Mouse (Mus musculus): ENCODE measurements around the gene Rasgef1a. TPM values are rescaled to one million over a fixed set of nuclear protein-coding genes. Genes with fewer than 3 reads are reported as not detected.

Rasgef1a gene
- polyA plus RNA-seq, 1 experiment from 2014 or later = 0.19 TPM

GRCm38 (mm10) chr6:117991928-117992327, 19.3 kb upstream of the Rasgef1a start:
- Histone ChIP-seq H3K27ac (replicated peaks in 1 of 2; ENCODE audit: control insufficient read depth in 1 of 2, insufficient read depth in 1 of 2, low read depth in 2 of 2, low read length in 2 of 2) (no peak overlapping the region), H3K4me1 (ENCODE audit: control insufficient read depth in 2 of 2, insufficient read depth in 2 of 2, low read length in 2 of 2) (no peaks in the 10 kb centered on the region), H3K9me3 (ENCODE audit: control insufficient read depth, low read length) (no peaks in the 10 kb centered on the region), H3K27me3 (ENCODE audit: control insufficient read depth, insufficient read depth, low read length) (peaks cover 15% of the 10 kb centered on the region), H3K4me3 (ENCODE audit: control insufficient read depth in 1 of 2, insufficient read depth in 1 of 2, low read depth in 1 of 2, low read length in 2 of 2) (no peak overlapping the region), H3K36me3 (ENCODE audit: control insufficient read depth, insufficient read depth, low read length) (no peaks in the 10 kb centered on the region), H3K4me2 (ENCODE audit: low read length) (no peak overlapping the region), H3K9ac (ENCODE audit: low read length) (no peak overlapping the region)
- WGBS = 63% methylated on average over 8 of the region's 8 CpGs
- no peak for ATAC-seq (ENCODE audit: insufficient number of reproducible peaks, insufficient read depth, low FRiP score, low read depth)

DNA sequence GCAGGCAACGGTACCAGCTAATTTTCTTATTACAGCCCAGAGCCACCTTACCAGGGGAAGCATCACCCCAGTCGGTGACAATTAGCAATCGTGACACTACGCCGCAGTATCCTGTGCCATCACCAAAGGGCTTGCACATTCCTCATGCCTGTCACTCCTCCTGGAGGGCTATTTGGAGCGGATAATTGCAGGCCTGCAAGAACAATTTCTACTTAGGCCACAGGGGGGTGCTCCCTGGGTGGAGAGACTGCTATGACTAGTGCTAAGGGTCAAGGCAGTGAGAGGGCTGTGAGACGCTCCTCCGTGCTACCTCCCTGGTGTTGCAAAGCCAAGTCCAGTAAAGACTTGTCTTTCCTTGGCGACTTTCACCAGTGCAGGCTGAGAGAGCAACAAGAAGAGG, 16.1 kb upstream of the Rasgef1a start:
- peaks cover 16% of the 10 kb centered on the region for H3K27me3 ChIP-seq (ENCODE audit: control insufficient read depth, insufficient read depth, low read length)
- no peak for ATAC-seq (ENCODE audit: insufficient number of reproducible peaks, insufficient read depth, low FRiP score, low read depth)

DNA sequence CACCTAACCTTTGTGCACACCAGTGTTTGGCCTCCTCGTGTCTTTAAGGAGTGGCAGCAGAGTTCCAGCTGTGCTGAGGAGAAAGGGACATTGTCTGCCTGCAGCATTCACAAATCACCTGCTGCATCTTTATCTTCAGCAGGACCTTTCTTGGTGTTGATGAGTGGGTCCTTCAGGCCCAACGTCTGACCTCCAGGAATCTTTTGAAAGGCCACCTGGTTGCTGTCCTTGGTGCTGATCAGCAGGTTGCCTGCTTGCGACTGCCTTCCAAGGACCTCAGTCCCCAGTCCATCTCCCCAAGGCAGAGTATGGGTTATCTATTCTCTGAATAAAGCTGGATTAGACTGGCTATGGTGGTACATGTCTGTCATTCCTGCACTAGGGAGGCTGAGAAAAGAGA, 10.0 kb upstream of the Rasgef1a start:
- H3K27me3 ChIP-seq (ENCODE audit: control insufficient read depth, insufficient read depth, low read length) = peaks cover 11% of the 10 kb centered on the region
- H3K36me3 ChIP-seq (ENCODE audit: control insufficient read depth, insufficient read depth, low read length) = no peaks in the 10 kb centered on the region
- H3K9me3 ChIP-seq (ENCODE audit: control insufficient read depth, low read length) = no peaks in the 10 kb centered on the region
- H3K4me3 ChIP-seq (ENCODE audit: control insufficient read depth in 1 of 2, insufficient read depth in 1 of 2, low read depth in 1 of 2, low read length in 2 of 2) = no peak overlapping the region
- H3K4me1 ChIP-seq (ENCODE audit: control insufficient read depth in 2 of 2, insufficient read depth in 2 of 2, low read length in 2 of 2) = no peaks in the 10 kb centered on the region
- H3K27ac ChIP-seq (replicated peaks in 1 of 2; ENCODE audit: control insufficient read depth in 1 of 2, insufficient read depth in 1 of 2, low read depth in 2 of 2, low read length in 2 of 2) = no peak overlapping the region
- ATAC-seq (ENCODE audit: insufficient number of reproducible peaks, insufficient read depth, low FRiP score, low read depth) = no peak
- H3K9ac ChIP-seq (ENCODE audit: low read length) = no peak overlapping the region
- H3K4me2 ChIP-seq (ENCODE audit: low read length) = no peak overlapping the region
- 25% methylated on average over 3 of the region's 3 CpGs for WGBS

More for the DNA sequence above, 16.1 kb upstream of the Rasgef1a start:
- 41% methylated on average over 9 of the region's 9 CpGs for WGBS
- Histone ChIP-seq H3K9ac (ENCODE audit: low read length) (no peak overlapping the region), H3K27ac (replicated peaks in 1 of 2; ENCODE audit: control insufficient read depth in 1 of 2, insufficient read depth in 1 of 2, low read depth in 2 of 2, low read length in 2 of 2) (no peak overlapping the region), H3K9me3 (ENCODE audit: control insufficient read depth, low read length) (no peaks in the 10 kb centered on the region), H3K4me1 (ENCODE audit: control insufficient read depth in 2 of 2, insufficient read depth in 2 of 2, low read length in 2 of 2) (no peaks in the 10 kb centered on the region), H3K36me3 (ENCODE audit: control insufficient read depth, insufficient read depth, low read length) (no peaks in the 10 kb centered on the region), H3K4me2 (ENCODE audit: low read length) (no peak overlapping the region), H3K4me3 (ENCODE audit: control insufficient read depth in 1 of 2, insufficient read depth in 1 of 2, low read depth in 1 of 2, low read length in 2 of 2) (no peak overlapping the region)

- no peak overlapping the region for H3K9ac ChIP-seq (ENCODE audit: low read length)
- no peaks in the 10 kb centered on the region for H3K9me3 ChIP-seq (ENCODE audit: control insufficient read depth, low read length)
- H3K27ac ChIP-seq (replicated peaks in 1 of 2; ENCODE audit: control insufficient read depth in 1 of 2, insufficient read depth in 1 of 2, low read depth in 2 of 2, low read length in 2 of 2) = no peak overlapping the region
- no peaks in the 10 kb centered on the region for H3K36me3 ChIP-seq (ENCODE audit: control insufficient read depth, insufficient read depth, low read length)
- H3K4me1 ChIP-seq (ENCODE audit: control insufficient read depth in 2 of 2, insufficient read depth in 2 of 2, low read length in 2 of 2) = 0 out of 4 replicates have a peak, but pooled peaks cover 0 to 2% of the 10 kb centered on the region in 2 experiments
- no peak for ATAC-seq (ENCODE audit: insufficient number of reproducible peaks, insufficient read depth, low FRiP score, low read depth)
- H3K4me3 ChIP-seq (ENCODE audit: control insufficient read depth in 1 of 2, insufficient read depth in 1 of 2, low read depth in 1 of 2, low read length in 2 of 2) = no peak overlapping the region
- 49% methylated on average over 5 of the region's 5 CpGs for WGBS
- peaks cover 21% of the 10 kb centered on the region for H3K27me3 ChIP-seq (ENCODE audit: control insufficient read depth, insufficient read depth, low read length)
- no peak overlapping the region for H3K4me2 ChIP-seq (ENCODE audit: low read length)
Measured at GRCm38 (mm10) chr6:118007302-118007701, 3.9 kb upstream of the Rasgef1a start.

- 0 out of 4 replicates have a peak, but pooled peaks cover 0 to 2% of the 10 kb centered on the region in 2 experiments for H3K4me1 ChIP-seq (ENCODE audit: control insufficient read depth in 2 of 2, insufficient read depth in 2 of 2, low read length in 2 of 2)
- no peaks in the 10 kb centered on the region for H3K9me3 ChIP-seq (ENCODE audit: control insufficient read depth, low read length)
- no peak overlapping the region for H3K27ac ChIP-seq (replicated peaks in 1 of 2; ENCODE audit: control insufficient read depth in 1 of 2, insufficient read depth in 1 of 2, low read depth in 2 of 2, low read length in 2 of 2)
- no peaks in the 10 kb centered on the region for H3K36me3 ChIP-seq (ENCODE audit: control insufficient read depth, insufficient read depth, low read length)
- H3K4me2 ChIP-seq (ENCODE audit: low read length) = no peak overlapping the region
- no peak overlapping the region for H3K4me3 ChIP-seq (ENCODE audit: control insufficient read depth in 1 of 2, insufficient read depth in 1 of 2, low read depth in 1 of 2, low read length in 2 of 2)
- H3K9ac ChIP-seq (ENCODE audit: low read length) = no peak overlapping the region
- no peak for ATAC-seq (ENCODE audit: insufficient number of reproducible peaks, insufficient read depth, low FRiP score, low read depth)
- WGBS = 44% methylated on average over 4 of the region's 4 CpGs
- peaks cover 28% of the 10 kb centered on the region for H3K27me3 ChIP-seq (ENCODE audit: control insufficient read depth, insufficient read depth, low read length)
Measured at GRCm38 (mm10) chr6:118007843-118008539, 3.2 kb upstream of the Rasgef1a start.

- peaks cover 45% of the 10 kb centered on the region for H3K27me3 ChIP-seq (ENCODE audit: control insufficient read depth, insufficient read depth, low read length)
- no peak for ATAC-seq (ENCODE audit: insufficient number of reproducible peaks, insufficient read depth, low FRiP score, low read depth)
- H3K36me3 ChIP-seq (ENCODE audit: control insufficient read depth, insufficient read depth, low read length) = no peaks in the 10 kb centered on the region
- no peak overlapping the region for H3K4me3 ChIP-seq (ENCODE audit: control insufficient read depth in 1 of 2, insufficient read depth in 1 of 2, low read depth in 1 of 2, low read length in 2 of 2)
- no peak overlapping the region for H3K4me2 ChIP-seq (ENCODE audit: low read length)
- no peak overlapping the region for H3K27ac ChIP-seq (replicated peaks in 1 of 2; ENCODE audit: control insufficient read depth in 1 of 2, insufficient read depth in 1 of 2, low read depth in 2 of 2, low read length in 2 of 2)
- 68% methylated on average over 3 of the region's 3 CpGs for WGBS
- no peak overlapping the region for H3K9ac ChIP-seq (ENCODE audit: low read length)
- 0 out of 4 replicates have a peak, but pooled peaks cover 0 to 2% of the 10 kb centered on the region in 2 experiments for H3K4me1 ChIP-seq (ENCODE audit: control insufficient read depth in 2 of 2, insufficient read depth in 2 of 2, low read length in 2 of 2)
- no peaks in the 10 kb centered on the region for H3K9me3 ChIP-seq (ENCODE audit: control insufficient read depth, low read length)
Measured at GRCm38 (mm10) chr6:118010256-118010655, 982 bp upstream of the Rasgef1a start.

DNA sequence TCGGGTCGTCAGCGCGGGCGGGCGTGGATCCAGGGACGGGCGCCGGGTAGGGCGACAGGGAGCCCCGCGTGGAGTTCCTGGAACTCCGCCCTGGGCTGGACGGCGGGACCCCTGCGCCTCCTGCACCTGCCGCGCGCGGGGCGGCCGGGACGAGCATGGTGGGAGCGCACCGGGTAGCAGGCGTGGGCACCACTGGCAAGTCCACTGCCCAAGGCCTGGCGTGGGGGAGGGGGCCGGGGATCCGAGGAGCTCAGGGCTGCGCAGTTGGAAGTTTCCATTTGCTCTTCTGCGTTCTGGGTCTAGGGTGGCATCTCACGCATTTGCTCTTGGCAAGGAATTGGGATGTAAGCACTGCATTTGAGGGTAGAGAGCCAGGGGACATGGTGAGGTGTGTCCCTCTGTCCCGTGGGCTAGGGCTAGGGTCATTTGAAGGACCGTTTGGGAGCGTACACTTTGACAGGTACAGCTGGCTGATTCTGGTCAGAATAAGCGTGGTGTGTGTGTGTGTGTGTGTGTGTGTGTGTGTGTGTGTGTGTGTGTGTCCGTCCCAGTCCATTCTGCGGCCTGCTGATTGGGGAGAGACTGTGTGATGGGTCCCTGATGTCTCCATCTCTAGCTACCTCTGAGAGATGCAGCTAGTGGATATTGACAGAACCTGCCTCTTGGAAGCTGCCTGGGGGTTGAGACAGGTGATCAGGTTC, 528 bp downstream of the Rasgef1a start:
- Histone ChIP-seq H3K36me3 (ENCODE audit: control insufficient read depth, insufficient read depth, low read length) (no peaks in the 10 kb centered on the region), H3K4me1 (ENCODE audit: control insufficient read depth in 2 of 2, insufficient read depth in 2 of 2, low read length in 2 of 2) (0 out of 4 replicates have a peak, but pooled peaks cover 0 to 2% of the 10 kb centered on the region in 2 experiments), H3K9me3 (ENCODE audit: control insufficient read depth, low read length) (no peaks in the 10 kb centered on the region), H3K27ac (replicated peaks in 1 of 2; ENCODE audit: control insufficient read depth in 1 of 2, insufficient read depth in 1 of 2, low read depth in 2 of 2, low read length in 2 of 2) (no peak overlapping the region), H3K9ac (ENCODE audit: low read length) (peak overlapping the region; percentile 45), H3K27me3 (ENCODE audit: control insufficient read depth, insufficient read depth, low read length) (peaks cover 52% of the 10 kb centered on the region), H3K4me3 (ENCODE audit: control insufficient read depth in 1 of 2, insufficient read depth in 1 of 2, low read depth in 1 of 2, low read length in 2 of 2) (peak overlapping the region; percentile 33 to 46), H3K4me2 (ENCODE audit: low read length) (peak overlapping the region; percentile 82)
- WGBS = 11% methylated on average over 37 of the region's 38 CpGs
- ATAC-seq (ENCODE audit: insufficient number of reproducible peaks, insufficient read depth, low FRiP score, low read depth) = no peak
